Mouse (Mus musculus) embryonic facial prominence, embryonic 14.5 days (tissue): ENCODE measurements around the gene Tbata. TPM values are rescaled to one million over a fixed set of nuclear protein-coding genes. Genes with fewer than 3 reads are reported as not detected.
A peak's percentile ranks its signal among the peaks of the same experiment; 100 is the strongest.

Source experiments
- ATAC-seq: fragments of 200-750 bp; cut with Nextera tagmentation; 2 replicates; pipeline ENCODE4 v1.8.0; 2017; ENCODE audit warnings: low read depth, moderate number of reproducible peaks, moderate TSS enrichment
- DNase-seq: peaks from one replicate; pipeline ENCODE4 v3.0.0-alpha.2; 2015; ENCODE audit warnings: low spot score
- H3K27ac ChIP-seq: fragments of 300-500 bp; sonication (generic); replicated peaks from 2 replicates; pipeline ENCODE4 v1.5.1; 2014; ENCODE audit warnings: low read depth, mild to moderate bottlenecking, low read length, moderate library complexity
- H3K27me3 ChIP-seq: fragments of 300-500 bp; sonication (generic); replicated peaks from 2 replicates; pipeline ENCODE4 v1.6.1; 2014; ENCODE audit warnings: low read length; ENCODE audit not compliant: control insufficient read depth, insufficient read depth
- H3K36me3 ChIP-seq: fragments of 300-500 bp; sonication (generic); 2 replicates; pipeline ENCODE4 v1.6.1; 2014; ENCODE audit warnings: low read length, mixed read lengths; ENCODE audit not compliant: control insufficient read depth, insufficient read depth
- H3K4me1 ChIP-seq: fragments of 300-500 bp; sonication (generic); 2 replicates; pipeline ENCODE4 v1.6.1; 2014; ENCODE audit warnings: antibody characterized with exemption, low read length; ENCODE audit not compliant: control insufficient read depth, insufficient read depth
- H3K4me2 ChIP-seq: fragments of 300-500 bp; sonication (generic); 2 replicates; pipeline ENCODE4 v1.6.1; 2014; ENCODE audit warnings: low read depth, mild to moderate bottlenecking, low read length, moderate library complexity, mixed read lengths
- H3K4me3 ChIP-seq: fragments of 300-500 bp; sonication (generic); 2 replicates; pipeline ENCODE4 v1.5.1; 2014; ENCODE audit warnings: low read depth, mild to moderate bottlenecking, low read length
- H3K9ac ChIP-seq: fragments of 300-500 bp; sonication (generic); 2 replicates; pipeline ENCODE4 v1.6.1; 2014; ENCODE audit warnings: low read depth, mild to moderate bottlenecking, low read length, moderate library complexity, mixed read lengths
- H3K9me3 ChIP-seq: fragments of 300-500 bp; sonication (generic); 2 replicates; pipeline ENCODE4 v1.6.1; 2016; ENCODE audit warnings: low read length; ENCODE audit not compliant: control insufficient read depth
- WGBS: fragments of 180-500 bp; shearing (Covaris S2); extraction: QIAGEN DNeasy Blood & Tissue Kit; methylation state at CpG from one replicate; pipeline ENCODE4 v1.1.7; 2014; 5-methylcytosine and 5-hydroxymethylcytosine counted together
- polyA plus RNA-seq: library from polyadenylated mRNA; unstranded; fragments of >200 nt; fragmentation: Nextera tagmentation; extraction: Ambion mirVana; gene quantifications from 2 replicates; pipeline ENCODE4 v1.2.1, GENCODE M21; 2014

Tbata gene
- polyA plus RNA-seq, 1 experiment from 2014 or later: 1.2 TPM

DNA sequence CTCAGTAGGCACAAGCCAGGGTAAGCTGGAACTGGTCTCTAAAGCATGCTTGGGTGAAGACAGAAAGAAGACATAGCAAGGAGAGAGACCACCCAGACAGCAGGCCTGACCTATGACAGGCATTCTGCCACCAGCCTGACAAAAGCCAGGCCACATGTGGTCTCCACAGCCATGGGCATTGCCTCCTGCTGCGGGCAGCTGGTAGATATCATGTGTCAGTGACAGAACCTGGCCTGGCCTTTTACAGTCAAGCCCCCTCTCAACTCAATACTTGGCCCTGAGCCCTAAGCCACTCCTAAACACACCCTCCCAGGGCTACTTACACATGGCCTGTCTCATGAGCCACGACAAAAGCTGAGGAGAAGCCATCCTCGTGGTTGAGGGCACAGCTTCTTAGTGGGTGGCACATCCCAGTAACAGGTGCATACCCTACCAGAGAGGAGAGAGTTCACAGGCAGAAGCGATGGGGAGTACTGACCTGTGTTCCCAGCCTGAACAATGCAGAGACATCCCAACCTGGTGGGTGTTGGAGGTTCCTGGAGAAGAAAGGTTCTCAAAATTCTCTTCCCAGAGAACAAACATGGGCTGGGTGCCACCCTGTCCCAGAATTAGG lies 55.1 kb downstream of the Tbata start:
- peak; percentile 70 for ATAC-seq
- Histone ChIP-seq H3K36me3 (no peaks in the 10 kb centered on the region), H3K9me3 (no peaks in the 10 kb centered on the region), H3K27ac (no peak overlapping the region), H3K9ac (no peak overlapping the region), H3K4me1 (no peaks in the 10 kb centered on the region), H3K4me2 (no peak overlapping the region), H3K27me3 (no peaks in the 10 kb centered on the region), H3K4me3 (no peak overlapping the region)
- 48% methylated on average over 4 of the region's 4 CpGs for WGBS
- DNase-seq: peak; percentile 81

DNA sequence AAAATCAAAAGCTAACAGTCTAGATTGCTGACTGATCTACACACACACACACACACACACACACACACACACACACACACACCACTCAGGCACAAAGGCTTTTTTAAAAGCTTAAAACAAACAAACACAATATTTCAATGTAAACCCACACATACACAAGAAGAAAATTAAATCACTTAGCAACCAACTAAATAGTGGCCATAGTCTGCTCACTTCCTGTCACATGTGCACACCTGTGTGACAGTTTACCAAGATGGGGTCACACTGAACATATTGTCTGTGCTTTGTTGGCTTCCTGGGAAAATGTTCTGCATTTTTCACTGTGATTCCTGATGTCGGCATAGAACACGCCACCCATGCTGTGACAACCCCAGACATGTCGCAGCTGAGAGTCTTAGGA lies 60.0 kb downstream of the Tbata start:
- Histone ChIP-seq H3K4me2 (no peak overlapping the region), H3K9ac (no peak overlapping the region), H3K36me3 (no peaks in the 10 kb centered on the region), H3K4me3 (no peak overlapping the region), H3K27me3 (no peaks in the 10 kb centered on the region), H3K4me1 (no peaks in the 10 kb centered on the region), H3K9me3 (no peaks in the 10 kb centered on the region), H3K27ac (no peak overlapping the region)
- WGBS: 84% methylated on average over 3 of the region's 3 CpGs
- DNase-seq: no peak
- no peak for ATAC-seq

- Histone ChIP-seq H3K4me1 (no peaks in the 10 kb centered on the region), H3K36me3 (no peaks in the 10 kb centered on the region), H3K9ac (no peak overlapping the region), H3K27ac (no peak overlapping the region), H3K4me2 (no peak overlapping the region), H3K9me3 (no peaks in the 10 kb centered on the region), H3K27me3 (no peaks in the 10 kb centered on the region), H3K4me3 (no peak overlapping the region)
- ATAC-seq (peak; percentile 69), DNase-seq (peak; percentile 68)
- 21% methylated on average over 6 of the region's 7 CpGs for WGBS
These were observed 61.3 kb downstream of the Tbata start for GRCm38 (mm10) chr10:61232858-61233567.

GRCm38 (mm10) chr10:61234319-61234718 lies 62.6 kb downstream of the Tbata start:
- Histone ChIP-seq H3K4me3 (no peak overlapping the region), H3K27ac (no peak overlapping the region), H3K9me3 (peaks cover 4% of the 10 kb centered on the region; the same call in 1 of the 2 replicates), H3K36me3 (peaks cover 4% of the 10 kb centered on the region; the same call in 1 of the 2 replicates), H3K4me2 (no peak overlapping the region), H3K4me1 (no peaks in the 10 kb centered on the region), H3K27me3 (no peaks in the 10 kb centered on the region), H3K9ac (no peak overlapping the region)
- ATAC-seq (no peak), DNase-seq (peak; percentile 60)
- 46% methylated on average over 4 of the region's 4 CpGs for WGBS

GRCm38 (mm10) chr10:61235677-61236267 lies 64.0 kb downstream of the Tbata start:
- WGBS: 80% methylated on average over 6 of the region's 6 CpGs
- no peak overlapping the region for H3K9ac ChIP-seq
- peaks cover 4% of the 10 kb centered on the region; the same call in 1 of the 2 replicates for H3K9me3 ChIP-seq
- ATAC-seq: no peak
- H3K36me3 ChIP-seq: peaks cover 4% of the 10 kb centered on the region; the same call in 1 of the 2 replicates
- H3K4me1 ChIP-seq: 0 out of 2 replicates have a peak, but pooled peaks cover 4% of the 10 kb centered on the region
- H3K27ac ChIP-seq: no peak overlapping the region
- no peaks in the 10 kb centered on the region for H3K27me3 ChIP-seq
- H3K4me2 ChIP-seq: no peak overlapping the region
- H3K4me3 ChIP-seq: no peak overlapping the region
- no peak for DNase-seq

- H3K4me2 ChIP-seq: no peak overlapping the region
- ATAC-seq: no peak
- peaks cover 4% of the 10 kb centered on the region; the same call in 1 of the 2 replicates for H3K9me3 ChIP-seq
- 52% methylated on average over 4 of the region's 4 CpGs for WGBS
- no peaks in the 10 kb centered on the region for H3K27me3 ChIP-seq
- H3K27ac ChIP-seq: no peak overlapping the region
- no peak overlapping the region for H3K4me3 ChIP-seq
- no peak overlapping the region for H3K9ac ChIP-seq
- DNase-seq: no peak
- peaks cover 11% of the 10 kb centered on the region; the same call in 1 of the 2 replicates for H3K4me1 ChIP-seq
- peaks cover 4% of the 10 kb centered on the region; the same call in 1 of the 2 replicates for H3K36me3 ChIP-seq
These were observed 65.1 kb downstream of the Tbata start for GRCm38 (mm10) chr10:61236683-61237390.

DNA sequence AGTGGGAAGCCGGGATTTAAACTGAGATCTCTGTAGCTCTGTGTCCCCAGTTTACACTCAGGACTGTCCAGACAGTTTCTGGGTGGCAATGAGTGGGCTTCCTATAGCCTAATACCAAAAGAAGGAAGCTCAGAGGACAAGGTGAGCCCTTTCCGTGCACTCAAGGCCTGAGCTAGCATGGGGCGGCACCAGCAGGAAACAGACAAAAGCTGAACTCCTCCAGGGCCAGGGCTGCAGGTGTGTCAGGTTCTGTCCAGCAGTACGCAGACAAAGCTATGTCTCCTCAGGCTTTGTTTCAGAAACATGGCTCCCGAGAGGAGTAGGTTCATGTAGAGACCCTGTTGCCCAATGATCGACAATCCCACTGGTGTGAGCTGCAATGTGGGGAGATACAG lies 65.6 kb downstream of the Tbata start:
- Histone ChIP-seq H3K4me1 (peaks cover 12% of the 10 kb centered on the region; the same call in 1 of the 2 replicates), H3K36me3 (peaks cover 4% of the 10 kb centered on the region; the same call in 1 of the 2 replicates), H3K27ac (no peak overlapping the region), H3K4me3 (no peak overlapping the region), H3K27me3 (no peaks in the 10 kb centered on the region), H3K9me3 (peaks cover 4% of the 10 kb centered on the region; the same call in 1 of the 2 replicates), H3K4me2 (no peak overlapping the region), H3K9ac (no peak overlapping the region)
- WGBS: 75% methylated on average over 6 of the region's 6 CpGs
- no peak for DNase-seq
- no peak for ATAC-seq
